Mouse (Mus musculus) bone marrow macrophage, adult 2 months (primary cell): ENCODE results near the gene C3. TPM values are rescaled to one million over a fixed set of nuclear protein-coding genes. Genes with fewer than 3 reads are reported as not detected.

ENCODE experiments used
- H3K27ac ChIP-seq: 2 replicates; pipeline ENCODE4 v1.5.1; 2012; ENCODE audit warnings: low read depth, low read length; ENCODE audit not compliant: insufficient read depth
- H3K4me1 ChIP-seq: 2 replicates; pipeline ENCODE4 v1.6.1; 2012; ENCODE audit warnings: low read length; ENCODE audit not compliant: control insufficient read depth, insufficient read depth
- H3K4me3 ChIP-seq: 2 replicates; pipeline ENCODE4 v1.5.1; 2012; ENCODE audit warnings: mild to moderate bottlenecking, low read length, moderate library complexity; ENCODE audit not compliant: insufficient read depth
- CTCF ChIP-seq: IDR thresholded peaks from 2 replicates; pipeline ENCODE4 v1.5.1; 2012; ENCODE audit warnings: low read depth, mild to moderate bottlenecking, low read length, moderate library complexity
- POLR2A ChIP-seq: IDR thresholded peaks from 2 replicates; pipeline ENCODE4 v1.6.1; 2012; ENCODE audit warnings: mild to moderate bottlenecking, low read depth, low read length, borderline replicate concordance
- polyA plus RNA-seq: library from polyadenylated mRNA; stranded (reverse); fragments of >200 nt; gene quantifications from 2 replicates; pipeline ENCODE4 v1.2.4, GENCODE M21; 2012; ENCODE audit not compliant: missing spikeins, insufficient read depth, insufficient read length

The C3 gene
- polyA plus RNA-seq, 1 experiment, result 101 TPM

DNA sequence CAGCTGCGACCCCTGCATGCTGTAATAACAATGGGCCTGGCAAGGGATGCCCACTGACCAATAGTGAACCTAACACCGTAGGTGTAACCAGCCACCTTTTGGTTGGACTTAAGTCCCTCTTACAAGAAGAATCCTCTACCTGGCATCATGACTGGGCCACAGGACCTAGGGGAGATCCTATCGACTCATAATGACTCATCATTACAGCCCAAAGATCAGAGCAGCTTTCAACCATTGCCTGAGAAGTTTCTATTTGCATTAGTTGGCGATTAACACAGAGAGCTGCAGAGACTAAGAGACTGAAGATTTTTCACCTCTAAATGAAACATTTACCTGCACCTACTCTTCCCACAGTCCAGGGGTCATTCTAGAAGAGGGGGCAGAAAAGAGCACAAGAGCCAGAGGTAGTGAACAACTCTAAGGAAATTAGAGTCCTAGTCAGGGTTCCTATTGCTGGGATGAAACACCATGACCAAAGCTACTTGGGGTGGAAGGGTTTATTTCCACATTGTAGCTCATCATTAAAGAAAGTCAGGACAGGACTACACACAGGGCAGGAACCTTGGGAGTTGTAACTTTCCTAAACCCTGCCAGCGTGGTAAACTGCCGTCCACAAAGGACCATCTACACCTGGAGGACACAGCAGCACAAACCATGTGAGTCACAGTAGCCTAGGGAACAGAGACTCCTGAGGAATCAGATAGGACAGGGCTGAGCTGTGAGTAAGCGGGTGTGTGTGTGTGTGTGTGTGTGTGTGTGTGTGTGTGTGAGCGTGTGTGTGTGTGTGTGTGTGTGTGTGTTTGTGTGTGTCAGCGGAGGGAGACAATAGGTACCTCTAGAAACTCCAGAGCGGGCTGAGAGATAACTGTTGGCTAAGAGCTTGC lies 25.9 kb downstream of the C3 start:
- Histone ChIP-seq H3K4me3 (no peak overlapping the region), H3K4me1 (peaks cover 18% of the 10 kb centered on the region), H3K27ac (no peak overlapping the region)
- TF ChIP-seq CTCF (no peak), POLR2A (no peak)

DNA sequence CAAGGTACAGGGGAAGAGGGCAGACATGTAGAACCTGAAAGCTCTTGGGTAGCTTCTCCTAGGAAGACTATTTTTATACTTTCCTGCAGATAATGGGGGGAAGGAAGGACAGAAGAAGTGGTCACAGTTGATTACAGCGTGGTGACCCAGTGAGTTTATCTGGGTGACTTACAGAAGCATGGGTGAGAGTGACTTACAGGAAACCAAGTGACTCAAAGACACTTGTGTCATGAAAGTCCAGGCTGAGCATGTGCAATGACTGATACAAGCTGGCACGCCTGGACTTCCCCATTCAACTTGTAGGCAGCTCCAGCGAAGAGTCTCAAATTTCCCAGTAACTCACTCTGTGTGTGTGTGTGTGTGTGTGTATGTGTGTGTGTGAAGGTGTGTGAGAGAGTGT lies 29.7 kb downstream of the C3 start:
- H3K4me3 ChIP-seq, result no peak overlapping the region
- H3K4me1 ChIP-seq, result peaks cover 48% of the 10 kb centered on the region
- H3K27ac ChIP-seq, result peak overlapping the region; percentile 48
- no peak for TF ChIP-seq POLR2A
- TF ChIP-seq CTCF, result no peak

DNA sequence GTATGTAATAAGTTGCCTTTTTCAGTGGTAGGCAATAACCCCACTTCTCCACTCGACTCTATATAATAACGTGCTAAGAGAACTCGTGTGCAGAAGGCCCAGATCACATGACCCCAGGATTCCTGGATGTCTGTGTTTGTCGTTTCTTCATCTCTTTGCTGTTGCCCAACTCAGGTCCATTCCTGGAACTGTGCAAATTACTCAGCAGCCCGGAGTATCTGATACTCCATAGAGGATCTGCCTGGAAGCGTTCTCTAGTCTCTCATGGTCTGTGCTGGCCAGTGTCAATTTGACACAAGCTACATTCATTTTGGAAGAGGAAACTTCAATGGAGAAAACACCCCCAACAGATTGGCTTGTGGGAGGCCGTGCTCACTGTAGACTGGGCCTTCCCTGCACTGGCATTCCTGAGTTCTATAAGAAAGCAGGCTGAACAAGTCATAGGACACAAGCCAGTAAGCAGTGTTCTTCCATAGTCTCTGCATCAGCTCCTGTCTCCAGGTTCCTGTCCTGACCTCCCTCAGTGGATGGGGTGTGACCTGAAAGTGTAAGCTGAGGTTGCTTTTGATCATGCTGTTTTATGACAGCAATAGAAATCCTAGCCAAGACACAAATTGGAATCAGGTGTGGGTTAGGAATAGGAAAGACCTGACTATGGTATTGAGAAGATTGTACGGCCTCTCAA lies 32.5 kb downstream of the C3 start:
- Histone ChIP-seq H3K4me3 (no peak overlapping the region), H3K4me1 (peaks cover 45% of the 10 kb centered on the region), H3K27ac (no peak overlapping the region)
- TF ChIP-seq POLR2A, result no peak
- no peak for TF ChIP-seq CTCF

- no peak overlapping the region for H3K4me3 ChIP-seq
- TF ChIP-seq POLR2A, result no peak
- no peak for TF ChIP-seq CTCF
- H3K4me1 ChIP-seq, result peaks cover 45% of the 10 kb centered on the region
- no peak overlapping the region for H3K27ac ChIP-seq
These were observed 33.2 kb downstream of the C3 start for GRCm38 (mm10) chr17:57194771-57195170.

DNA sequence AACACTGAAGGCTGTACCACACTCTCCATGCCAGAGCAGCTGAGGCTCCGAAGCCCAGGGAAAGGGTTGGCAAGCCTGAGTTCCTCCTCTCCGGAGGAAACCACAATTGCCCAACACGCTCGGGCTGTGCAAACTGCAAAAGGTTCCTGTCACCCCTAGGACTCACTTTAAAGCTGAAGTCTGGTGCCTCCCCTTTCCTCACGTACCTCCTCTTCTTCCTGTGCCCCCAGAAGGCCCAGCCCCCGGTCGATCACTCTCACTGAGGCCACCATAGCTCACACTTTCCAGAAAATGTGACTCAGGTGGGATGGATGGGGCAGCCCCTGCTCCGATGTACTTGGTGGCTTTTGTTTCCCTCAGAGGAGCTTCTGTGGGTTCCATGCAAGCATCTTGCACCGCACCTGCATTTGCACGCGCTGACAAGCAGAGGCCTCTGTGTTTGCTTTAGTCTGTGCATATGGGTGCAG lies 33.9 kb downstream of the C3 start, which contains the start of gene Tnfsf14:
Tnfsf14 (minus strand) TSS at position 137 of the 467 bp plus-strand sequence.
- peak within 1 kb of the TSS; percentile 49 for H3K27ac ChIP-seq
- peak within 1 kb of the TSS; percentile 38 for H3K4me3 ChIP-seq
- TF ChIP-seq POLR2A, result no peak
- no peak for TF ChIP-seq CTCF
- H3K4me1 ChIP-seq, result peaks cover 45% of the 10 kb centered on the region

DNA sequence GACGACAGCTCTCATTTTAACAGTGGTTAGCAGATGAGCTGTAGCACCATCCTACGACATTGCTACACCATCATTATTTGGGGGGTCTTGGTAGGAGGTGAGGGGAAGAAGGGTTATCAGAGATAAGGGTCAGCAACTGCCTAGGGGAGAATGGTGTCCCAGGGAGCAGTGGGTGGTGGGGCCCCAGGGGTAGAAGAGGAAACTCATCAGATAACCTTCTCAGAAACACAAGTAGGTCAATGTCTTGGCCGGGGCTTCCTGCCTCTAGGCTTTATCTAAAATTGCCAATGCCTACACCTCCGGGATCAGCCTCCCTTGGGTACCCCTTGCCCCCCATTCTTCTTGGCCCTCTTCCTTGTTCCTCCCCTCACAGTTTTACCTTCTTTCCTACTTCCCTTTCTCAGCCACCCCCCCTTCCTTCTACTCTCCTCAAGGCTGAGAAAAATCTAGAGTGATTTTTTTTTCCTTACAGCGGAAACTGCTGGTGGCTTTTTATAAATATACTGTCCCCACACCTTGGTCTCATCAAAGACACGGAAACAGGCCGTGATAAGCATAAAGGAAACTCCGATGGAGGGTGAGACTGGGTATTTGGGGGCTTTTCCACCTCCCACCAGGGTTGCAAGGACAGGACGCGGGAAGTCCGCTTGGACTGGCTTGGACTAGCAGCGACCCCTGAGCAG lies 39.3 kb downstream of the C3 start:
- Histone ChIP-seq H3K4me1 (peaks cover 13% of the 10 kb centered on the region), H3K27ac (no peak overlapping the region), H3K4me3 (no peak overlapping the region)
- no peak for TF ChIP-seq CTCF
- no peak for TF ChIP-seq POLR2A

- Histone ChIP-seq H3K4me3 (no peak overlapping the region), H3K27ac (no peak overlapping the region), H3K4me1 (peaks cover 20% of the 10 kb centered on the region)
- TF ChIP-seq POLR2A (no peak), CTCF (no peak)
These were observed 42.3 kb downstream of the C3 start for GRCm38 (mm10) chr17:57185641-57186040.

DNA sequence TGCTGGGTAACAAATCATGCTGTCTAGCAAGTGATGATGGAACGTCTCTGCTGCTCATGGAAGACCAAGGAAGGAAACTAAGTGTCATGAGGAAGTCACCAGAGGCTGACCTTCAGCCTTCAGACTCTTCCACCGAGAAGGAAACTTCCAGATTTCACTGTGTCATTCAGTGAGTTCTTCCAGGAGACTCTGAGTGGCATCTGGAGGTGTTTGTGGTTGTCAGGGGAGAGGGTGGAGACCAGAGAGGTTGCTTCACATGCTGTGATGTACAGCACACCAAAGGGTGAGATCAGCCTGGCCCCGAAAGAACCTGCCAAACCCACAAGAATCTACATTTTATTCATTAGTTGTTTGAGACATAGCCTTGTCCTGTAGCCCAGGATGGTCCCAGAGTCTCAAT lies 45.1 kb downstream of the C3 start:
- no peak for TF ChIP-seq CTCF
- TF ChIP-seq POLR2A, result no peak
- no peak overlapping the region; the same call in 1 of the 2 replicates for H3K27ac ChIP-seq
- H3K4me3 ChIP-seq, result no peak overlapping the region
- peaks cover 15% of the 10 kb centered on the region for H3K4me1 ChIP-seq

- no peak for TF ChIP-seq CTCF
- TF ChIP-seq POLR2A, result no peak
- H3K27ac ChIP-seq, result no peak overlapping the region
These were observed 47.6 kb downstream of the C3 start for GRCm38 (mm10) chr17:57180363-57180762.

More at GRCm38 (mm10) chr17:57180363-57180762, 47.6 kb downstream of the C3 start:
- H3K4me1 ChIP-seq, result peaks cover 15% of the 10 kb centered on the region
- no peak overlapping the region for H3K4me3 ChIP-seq
